Mouse (Mus musculus): ENCODE results near the gene Gm45717.
A peak's percentile ranks its signal among the peaks of the same experiment; 100 is the strongest.

The Gm45717 gene

DNA sequence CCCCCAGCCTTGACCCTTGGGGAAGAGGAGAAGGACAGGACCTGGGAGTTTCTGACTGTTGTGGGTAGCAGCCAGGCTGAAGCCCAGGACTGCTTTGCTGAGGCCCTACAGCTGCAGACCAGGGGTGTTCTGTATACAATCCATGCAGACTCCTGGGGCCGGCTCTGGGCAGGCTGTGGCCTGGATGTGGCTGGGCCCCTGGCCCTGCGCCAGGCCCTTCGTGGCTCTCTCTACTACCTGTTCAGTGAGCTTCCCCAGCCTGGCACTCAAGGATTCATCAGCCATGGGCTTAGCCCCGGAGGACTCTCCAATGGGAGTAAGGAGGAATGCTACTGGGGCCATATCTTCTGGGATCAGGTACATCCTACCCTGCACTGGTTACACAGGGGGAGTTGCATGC is 12.4 kb downstream of the Gm45717 start:
- DNase-seq (ENCODE audit: low read depth, low spot score) = no peak

DNA sequence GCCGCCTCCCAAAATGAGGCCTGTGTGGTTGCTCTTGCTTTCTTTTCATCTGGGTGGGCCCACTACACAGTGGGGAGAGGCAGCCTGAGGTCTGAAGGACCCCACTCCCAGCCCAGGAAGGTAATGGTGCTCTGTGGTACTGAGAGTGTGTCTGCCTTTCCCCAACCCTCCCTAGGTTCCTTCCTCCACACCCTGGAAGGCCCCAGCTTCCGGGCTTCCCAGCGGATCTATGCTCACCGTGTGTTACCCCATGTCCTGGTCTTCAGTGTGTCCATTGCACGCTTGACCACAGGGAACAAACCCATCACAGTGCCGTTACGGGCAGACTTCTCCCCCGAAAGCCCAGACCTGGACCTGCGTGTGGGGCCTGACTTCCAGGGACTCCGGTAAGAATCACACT is 12.9 kb downstream of the Gm45717 start:
- DNase-seq (ENCODE audit: low read depth, low spot score) = no peak

DNA sequence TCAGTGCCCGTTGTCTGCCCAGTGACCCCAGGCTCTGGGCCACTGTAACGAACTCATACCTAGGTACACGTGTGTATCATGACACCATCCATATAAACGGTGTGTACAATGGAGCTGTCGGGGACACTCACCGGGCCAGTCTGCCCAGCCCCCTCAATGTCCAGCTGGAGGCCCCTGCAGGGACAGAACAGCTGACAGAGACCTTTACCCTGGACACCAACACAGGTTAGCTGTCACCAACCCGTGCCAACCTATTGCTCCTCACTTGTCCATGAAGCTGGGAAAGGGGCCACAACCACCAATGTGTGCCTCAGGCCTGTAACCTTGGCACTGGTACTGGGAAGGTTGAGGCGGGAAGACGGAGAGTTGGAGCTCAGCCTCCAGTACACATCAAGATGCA is 13.4 kb downstream of the Gm45717 start:
- peak; percentile 24 for DNase-seq (ENCODE audit: low read depth, low spot score)

DNA sequence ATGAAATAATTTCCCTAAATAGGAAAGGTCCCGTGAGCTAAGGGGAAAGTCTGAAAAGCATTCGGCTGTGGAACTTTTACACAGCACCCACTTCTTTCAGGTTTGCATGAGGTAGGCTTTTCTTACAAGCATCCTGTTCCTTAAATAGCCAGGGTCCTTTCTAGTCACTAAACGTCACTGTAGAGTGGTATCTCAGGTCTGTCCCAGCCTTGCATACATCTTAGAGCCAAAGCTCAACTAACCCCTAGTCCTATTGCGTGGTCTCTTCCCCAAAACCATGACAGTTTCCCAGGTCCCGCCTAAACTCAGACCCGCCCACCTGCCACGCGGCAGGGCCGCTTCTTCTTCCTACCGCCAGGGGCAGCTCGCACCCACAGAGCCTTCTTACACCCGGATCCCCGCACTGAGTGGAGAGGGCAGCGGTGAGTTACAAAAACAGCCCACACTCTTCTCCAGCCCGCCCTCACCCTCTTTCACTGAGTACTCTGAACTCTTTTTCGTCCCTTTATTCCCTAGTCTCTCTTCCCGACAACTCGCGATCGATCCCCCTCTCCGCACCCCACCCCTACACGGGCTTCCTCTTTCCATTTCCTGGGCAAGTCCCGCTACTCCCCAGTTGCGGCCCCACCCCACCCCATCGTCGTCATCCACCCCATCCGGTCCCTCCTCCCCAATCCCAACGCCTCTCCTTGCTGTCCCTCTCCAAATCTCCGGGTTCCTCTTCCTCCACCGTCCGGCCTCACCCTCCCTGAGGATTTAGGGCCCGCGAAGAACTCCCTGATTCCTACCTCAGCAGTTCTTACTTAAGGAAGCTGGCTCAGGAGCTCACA is 14.3 kb downstream of the Gm45717 start, which contains the start of gene Pgghg:
Gene Pgghg, plus strand, starts transcription at position 170 of the 830 bp plus-strand sequence.
- peak; percentile 84 for DNase-seq (ENCODE audit: low read depth, low spot score)

DNA sequence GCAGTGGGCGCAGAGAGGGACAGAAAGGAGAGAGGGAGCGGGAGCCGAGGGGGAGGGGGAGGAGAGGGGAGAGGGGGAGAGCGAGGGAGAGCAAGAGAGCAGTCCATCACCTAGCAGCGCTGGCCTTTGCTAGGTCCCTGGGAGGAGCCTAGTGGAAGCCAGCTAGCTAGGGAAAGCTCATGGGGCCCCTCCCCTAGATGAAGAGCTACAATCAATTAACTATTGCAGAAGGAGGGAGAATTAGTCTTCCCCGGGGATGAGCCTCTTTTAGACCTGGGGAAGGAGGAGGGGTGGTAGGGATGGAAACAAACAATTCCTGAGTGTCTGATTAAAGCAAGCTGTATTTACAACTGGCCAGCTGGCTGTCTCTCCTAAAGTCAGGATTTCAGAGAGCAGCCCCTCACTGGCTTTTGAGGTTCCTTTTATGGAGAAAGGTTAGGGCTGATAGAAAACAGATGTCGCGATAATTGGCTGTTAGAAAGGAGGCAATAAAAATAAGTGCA is 16.0 kb downstream of the Gm45717 start:
- DNase-seq (ENCODE audit: low read depth, low spot score) = peak; percentile 9

DNA sequence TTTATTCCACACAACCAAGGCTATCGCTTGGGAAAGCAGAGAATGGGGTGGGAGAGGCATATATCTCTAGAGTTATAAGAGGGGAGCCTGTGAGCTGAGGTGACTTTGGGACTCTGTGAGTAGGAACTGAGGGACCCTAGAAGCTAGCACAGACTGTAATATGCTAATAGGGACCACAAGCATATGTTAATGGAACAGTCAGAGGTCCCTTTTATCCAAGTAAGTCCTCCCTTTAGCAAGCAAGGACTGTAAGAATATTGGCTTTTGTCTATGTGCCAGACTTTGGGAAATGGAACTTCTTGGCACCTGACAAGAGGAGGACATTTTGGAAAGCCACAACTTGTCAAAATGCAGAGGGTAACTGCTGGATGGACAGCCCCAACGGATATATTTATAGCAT is 16.8 kb downstream of the Gm45717 start:
- no peak for DNase-seq (ENCODE audit: low read depth, low spot score)

DNA sequence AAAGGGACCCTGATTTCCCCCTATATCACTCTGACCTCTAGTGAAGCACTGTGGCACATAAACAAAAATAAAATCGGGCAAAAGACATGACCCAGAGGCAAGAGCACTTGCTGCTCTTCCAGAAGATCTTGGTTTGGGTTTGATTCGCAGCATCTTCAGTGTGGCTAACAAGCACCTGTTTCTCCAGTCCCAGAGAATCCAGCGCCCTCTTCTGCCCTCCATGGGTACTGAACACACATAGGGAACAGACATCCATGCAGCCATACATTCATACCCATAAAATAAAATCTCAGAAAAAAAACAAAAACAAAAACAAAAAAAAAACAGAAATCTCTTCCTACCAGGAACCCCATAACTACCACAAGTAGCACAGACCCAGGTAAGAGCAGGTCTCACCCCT is 17.3 kb downstream of the Gm45717 start:
- DNase-seq (ENCODE audit: low read depth, low spot score) = peak; percentile 17

DNA sequence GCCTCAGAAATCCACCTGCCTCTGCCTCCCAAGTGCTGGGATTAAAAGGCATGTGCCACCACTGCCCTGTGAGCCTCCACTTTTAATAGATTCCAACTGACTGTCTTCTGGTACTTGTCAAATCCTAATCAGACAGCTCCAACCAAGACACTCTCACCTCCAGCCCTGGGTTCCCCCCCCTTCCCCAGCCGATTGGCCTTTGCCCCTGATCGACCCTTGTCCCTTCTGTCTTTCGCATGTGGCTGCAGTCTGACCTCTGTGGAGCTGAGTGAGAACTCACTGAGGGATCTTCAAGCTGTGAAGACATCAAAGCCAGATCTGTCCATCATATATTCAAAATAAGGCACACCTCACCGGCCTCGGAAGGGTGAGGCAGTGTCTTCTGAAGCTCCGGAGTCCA is 28.6 kb downstream of the Gm45717 start:
- no peak for DNase-seq (ENCODE audit: low read depth, low spot score)

DNA sequence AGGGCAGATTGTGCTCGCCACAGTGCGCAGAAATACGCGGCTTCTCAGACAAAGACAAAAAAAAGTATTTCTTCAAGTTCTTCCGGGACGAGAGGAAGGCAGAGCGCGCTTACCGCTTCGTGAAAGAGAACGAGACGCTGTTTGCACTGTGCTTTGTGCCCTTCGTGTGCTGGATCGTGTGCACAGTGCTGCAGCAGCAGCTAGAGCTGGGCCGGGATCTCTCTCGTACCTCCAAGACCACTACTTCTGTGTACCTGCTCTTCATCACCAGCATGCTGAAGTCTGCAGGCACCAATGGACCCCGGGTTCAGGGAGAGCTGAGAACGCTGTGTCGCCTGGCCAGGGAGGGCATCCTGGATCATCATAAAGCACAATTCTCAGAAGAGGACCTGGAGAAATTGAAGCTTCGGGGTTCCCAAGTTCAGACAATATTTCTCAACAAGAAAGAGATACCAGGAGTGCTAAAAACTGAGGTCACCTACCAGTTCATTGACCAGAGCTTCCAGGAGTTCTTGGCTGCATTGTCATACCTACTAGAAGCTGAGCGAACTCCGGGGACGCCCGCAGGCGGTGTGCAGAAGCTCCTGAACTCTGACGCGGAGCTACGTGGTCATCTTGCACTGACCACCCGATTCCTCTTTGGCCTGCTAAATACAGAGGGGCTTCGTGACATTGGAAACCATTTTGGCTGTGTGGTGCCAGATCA is 32.5 kb downstream of the Gm45717 start:
- DNase-seq (ENCODE audit: low read depth, low spot score) = no peak

DNA sequence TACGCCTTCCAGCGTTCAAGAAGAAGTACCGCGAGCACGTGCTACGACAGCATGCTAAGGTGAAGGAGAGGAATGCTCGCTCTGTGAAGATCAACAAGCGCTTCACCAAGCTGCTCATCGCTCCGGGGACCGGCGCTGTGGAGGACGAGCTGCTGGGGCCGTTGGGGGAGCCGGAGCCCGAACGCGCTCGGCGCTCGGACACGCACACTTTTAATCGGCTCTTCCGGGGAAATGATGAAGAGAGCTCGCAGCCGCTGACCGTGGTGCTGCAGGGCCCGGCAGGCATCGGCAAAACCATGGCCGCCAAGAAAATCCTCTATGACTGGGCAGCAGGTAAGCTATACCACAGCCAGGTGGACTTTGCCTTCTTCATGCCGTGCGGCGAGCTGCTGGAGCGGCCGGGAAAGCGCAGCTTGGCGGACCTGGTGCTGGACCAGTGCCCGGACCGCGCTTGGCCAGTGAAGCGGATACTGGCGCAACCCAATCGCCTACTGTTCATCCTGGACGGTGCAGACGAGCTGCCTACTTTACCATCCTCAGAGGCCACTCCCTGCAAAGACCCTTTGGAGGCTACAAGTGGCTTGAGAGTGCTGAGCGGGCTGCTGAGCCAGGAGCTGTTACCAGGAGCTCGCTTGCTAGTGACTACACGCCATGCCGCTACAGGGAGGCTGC is 33.2 kb downstream of the Gm45717 start:
- DNase-seq (ENCODE audit: low read depth, low spot score) = no peak

DNA sequence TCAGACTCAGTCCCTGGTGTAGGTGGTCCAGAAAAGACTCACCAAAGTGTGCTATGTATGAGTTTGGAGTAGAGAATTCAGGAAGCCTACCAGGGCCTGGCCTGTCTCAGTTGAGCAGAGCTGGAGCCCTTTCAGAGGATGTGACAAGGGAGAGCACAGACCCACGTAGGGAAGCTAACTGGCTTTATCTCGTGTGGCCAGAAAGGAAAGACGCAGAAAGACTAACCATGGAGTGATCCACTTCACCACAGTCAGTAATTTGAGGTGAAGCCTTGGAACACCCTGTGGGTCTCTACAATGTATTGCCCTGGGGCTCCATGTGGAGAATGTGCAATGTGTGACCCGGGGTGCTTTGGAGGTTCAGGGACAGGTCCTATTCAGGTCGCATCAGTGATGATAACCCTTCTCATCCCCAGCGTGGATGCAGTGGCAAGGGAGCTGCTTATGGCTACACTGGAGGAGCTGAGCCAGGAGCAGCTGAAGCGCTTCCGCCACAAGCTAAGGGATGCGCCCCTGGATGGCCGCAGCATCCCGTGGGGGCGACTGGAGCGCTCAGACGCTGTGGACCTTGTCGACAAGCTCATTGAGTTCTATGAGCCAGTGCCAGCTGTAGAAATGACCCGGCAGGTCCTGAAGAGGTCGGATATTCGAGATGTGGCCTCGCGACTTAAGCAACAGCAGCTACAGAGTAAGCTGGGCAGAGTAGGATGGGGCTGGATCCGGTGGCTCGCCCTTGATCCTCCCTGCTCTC is 34.3 kb downstream of the Gm45717 start:
- DNase-seq (ENCODE audit: low read depth, low spot score) = no peak

DNA sequence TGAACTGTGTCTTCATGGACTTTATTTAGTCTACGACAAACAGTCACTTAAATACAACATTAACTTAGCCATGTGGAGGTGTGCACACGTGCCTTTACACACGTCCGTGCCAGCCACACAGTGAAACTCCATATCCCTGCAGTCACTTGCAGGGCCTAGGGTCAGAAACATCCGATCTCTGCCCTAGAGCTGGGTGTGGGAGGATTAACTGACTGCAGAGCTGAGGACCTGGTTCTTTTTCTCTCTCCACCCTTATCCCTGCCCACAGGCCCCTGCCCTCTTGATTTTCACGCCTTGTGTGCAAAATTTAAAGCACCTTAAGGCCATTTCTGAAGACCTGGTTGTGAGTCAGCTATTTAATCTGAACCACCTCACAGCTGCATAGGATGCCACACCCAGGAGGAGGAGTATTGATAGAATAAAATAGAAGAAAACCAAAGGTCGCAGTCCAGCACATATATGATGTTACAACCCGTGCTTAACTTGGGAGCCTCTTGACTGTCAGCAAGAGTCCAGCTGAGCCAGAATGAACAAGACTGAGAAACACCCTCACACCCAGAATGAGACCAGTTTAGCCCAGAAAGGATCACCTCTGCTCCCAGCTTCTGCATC is 35.2 kb downstream of the Gm45717 start, which contains the start of gene Nlrp6:
Gene Nlrp6, plus strand, starts transcription at position 485 of the 612 bp plus-strand sequence.
- no peak for DNase-seq (ENCODE audit: low read depth, low spot score)

DNA sequence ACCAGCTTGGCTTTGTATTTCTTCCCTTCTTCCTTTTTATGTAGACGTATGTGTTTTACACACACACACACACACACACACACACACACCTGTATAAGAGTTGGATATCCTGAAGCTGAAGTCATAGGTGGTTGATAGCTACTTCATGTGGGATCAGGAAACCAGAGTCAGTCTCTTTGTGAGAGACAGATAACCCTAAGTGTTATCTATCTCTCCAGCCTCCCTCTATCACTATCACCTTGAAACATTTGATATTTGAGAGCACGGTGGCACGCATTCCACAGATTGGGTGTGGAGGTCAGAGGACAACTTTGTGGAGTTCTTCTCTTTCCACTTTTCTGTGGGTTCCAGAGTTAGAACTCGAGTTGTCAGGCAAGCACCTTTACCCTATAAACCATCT is 35.8 kb downstream of the Gm45717 start:
- DNase-seq (ENCODE audit: low read depth, low spot score) = no peak

DNA sequence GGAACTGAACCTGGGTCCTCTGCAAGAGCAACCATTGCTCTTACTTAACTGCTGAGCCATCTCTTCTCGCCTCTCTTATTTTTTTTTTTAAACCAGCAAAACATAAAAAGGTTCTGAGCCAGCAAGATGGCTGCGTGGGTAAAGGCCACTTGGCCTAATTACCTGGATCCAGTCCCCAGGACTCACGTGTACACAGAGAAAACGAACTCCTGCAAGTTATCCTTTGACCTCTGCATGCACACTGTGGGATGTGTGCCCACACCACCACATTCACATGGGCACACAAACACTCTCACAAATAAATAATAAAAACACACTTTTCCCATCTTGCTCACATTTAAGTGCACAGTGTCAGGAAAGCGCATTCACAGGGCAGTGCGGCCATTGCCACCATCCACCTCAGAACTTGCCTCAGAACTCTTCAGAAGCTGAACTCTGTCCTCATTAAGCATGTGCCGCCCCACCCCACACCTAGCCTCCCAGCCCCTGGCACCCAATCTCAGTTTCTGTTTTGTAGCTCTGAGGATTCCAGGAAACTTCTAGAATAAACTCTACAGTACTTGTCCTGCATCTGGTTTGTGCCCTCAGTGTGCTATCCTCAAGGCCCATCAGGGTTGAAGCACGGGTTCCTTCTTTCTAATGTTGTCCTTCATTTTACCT is 41.6 kb downstream of the Gm45717 start:
- no peak for DNase-seq (ENCODE audit: low read depth, low spot score)

DNA sequence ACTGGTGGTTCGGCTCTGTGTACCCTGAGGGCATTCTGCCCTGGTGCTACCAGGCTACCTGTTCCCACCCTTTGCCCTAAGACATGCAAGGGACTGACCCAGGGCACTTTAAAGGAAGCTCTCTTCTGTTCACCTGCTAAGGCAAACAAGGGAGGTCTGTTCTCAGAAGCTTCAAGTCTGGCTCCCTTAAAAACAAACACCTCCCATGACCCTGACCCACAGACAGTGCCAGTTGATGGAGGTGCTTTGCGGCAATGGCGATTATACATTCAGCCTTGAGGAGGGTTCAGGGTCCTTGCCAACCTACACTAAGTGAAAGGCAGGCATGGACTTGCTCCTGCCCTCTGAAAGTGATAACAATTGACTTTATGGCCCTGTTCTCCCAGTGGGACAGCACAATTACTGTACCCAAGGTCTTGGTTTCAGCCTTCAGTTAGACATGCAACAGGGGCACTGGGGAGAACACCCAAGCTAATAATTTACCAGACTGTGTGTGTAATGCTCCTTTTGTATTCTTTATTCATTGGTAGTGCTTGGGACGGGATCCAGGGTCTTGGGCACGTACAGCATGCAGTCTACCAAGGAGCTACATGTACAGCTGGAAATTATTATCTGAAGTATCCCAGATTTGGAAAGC is 42.8 kb downstream of the Gm45717 start:
- DNase-seq (ENCODE audit: low read depth, low spot score) = no peak

DNA sequence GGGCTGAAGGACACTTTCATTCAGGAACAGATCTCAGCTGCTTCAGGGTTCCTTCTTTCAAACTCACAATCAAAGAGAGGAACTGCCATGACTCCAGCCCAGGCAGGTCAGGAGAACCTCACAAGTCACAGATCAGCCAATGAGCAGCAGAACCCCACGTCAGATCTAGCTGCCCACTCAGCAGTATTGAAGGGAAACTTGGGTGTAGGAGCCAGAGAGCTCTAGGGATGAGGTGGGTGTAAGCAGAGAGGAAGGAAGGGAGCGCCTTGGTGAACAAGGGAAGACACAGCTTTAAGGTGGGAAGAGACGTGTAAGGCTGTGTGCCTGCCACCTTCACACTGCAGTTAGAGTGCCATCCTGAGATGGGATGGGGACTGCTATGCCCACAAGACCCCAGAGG is 43.4 kb downstream of the Gm45717 start:
- DNase-seq (ENCODE audit: low read depth, low spot score) = no peak

DNA sequence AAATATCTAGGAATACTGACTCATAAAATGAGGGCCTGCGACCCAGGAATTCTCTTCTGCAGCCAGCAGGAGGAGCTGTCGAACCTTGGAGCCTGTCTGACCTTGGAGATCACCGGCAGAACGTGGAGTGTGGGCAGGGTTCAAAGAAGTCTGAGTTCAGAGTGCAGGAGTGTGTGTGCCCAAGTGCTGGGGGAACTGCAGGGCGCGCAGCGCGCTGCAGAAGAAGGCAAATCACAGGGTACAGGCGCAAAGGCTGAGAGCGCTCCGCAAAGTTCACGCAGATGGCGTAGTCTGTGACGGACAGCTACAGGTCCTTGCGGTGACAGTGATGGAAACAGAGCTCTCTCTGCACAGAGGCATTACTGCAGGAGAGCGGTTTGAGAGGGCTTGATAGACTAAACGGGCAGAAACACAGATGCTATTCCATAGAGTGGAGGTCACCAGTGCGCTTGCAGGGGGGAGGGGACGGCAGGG is 47.1 kb downstream of the Gm45717 start:
- DNase-seq (ENCODE audit: low read depth, low spot score) = peak; percentile 75

DNA sequence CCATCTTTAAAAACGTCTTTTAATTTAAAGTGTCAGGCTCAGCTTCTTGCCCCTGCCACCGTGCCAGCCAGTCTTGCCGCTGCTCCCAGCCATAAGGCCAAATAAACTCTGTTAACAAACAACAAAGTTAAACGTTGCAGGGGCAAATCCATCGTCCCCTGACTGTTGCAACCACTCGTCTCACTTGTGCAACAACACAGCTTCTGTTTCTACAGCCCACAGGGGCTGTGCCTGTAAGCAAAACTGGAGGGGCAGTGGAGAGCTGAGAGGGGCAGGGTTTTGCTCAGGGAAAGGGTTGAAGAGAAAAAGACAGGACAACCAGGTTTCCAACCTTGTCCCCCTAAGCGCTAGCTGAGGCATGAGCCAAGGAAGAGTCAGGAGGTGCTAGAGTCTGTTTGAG is 47.6 kb downstream of the Gm45717 start:
- DNase-seq (ENCODE audit: low read depth, low spot score) = no peak

DNA sequence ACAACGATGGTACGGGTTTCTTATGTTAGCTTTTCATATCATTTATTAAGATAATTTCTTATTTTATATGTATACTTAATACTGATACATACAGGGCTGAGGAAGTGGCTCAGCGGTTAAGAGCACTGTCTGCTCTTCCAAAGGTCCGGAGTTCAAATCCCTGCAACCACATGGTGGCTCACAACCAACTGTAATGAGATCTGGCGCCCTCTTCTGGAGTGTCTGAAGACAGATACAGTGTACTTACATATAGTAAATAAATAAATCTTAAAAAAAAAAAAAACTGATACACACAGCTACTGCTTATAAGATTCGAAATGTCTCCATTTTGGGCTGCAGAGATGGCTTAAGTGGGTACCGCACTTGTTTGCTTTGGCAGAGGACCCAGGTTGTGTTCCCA is 48.0 kb downstream of the Gm45717 start:
- no peak for DNase-seq (ENCODE audit: low read depth, low spot score)

DNA sequence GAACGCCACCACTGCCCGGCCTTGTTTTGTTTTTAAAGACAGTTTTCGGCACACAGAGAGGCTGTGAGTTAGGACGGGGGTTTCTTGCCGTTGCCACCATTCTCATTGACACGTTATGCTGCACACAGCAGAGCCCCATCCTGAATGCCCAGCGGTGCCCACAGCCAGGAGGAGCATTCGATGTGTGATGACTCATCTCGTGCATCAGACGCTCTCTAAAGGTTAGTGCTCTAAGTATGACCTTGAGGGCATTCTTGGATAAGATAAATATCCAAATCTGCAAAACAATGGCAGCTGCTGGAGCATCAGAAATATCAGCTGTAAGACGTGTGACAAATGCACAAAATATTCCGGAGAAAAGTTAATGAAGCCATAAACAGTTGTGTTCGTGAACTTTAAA is 48.6 kb downstream of the Gm45717 start:
- DNase-seq (ENCODE audit: low read depth, low spot score) = no peak
